Mouse (Mus musculus): ENCODE results near the gene Mymx.

Mymx gene

DNA sequence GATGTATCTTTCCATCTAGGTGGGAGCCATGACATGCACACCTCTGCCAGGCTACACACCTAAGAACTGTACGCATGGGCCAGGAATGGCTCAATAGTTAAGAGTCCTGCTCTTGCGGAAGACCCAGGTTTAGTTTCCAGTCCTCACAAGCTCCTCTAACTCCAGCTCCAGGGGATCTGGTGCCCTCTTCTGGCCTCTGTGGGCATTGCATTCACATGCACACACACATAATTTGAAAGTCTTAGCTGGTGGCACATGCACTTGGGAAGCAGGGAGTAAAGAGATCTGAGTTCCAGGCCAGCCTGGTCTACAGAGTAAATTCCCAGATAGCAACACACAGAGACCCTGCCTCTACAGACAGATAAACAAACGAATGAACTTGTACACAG, 15.5 kb downstream of the Mymx start:
- no peak for DNase-seq

- no peak for DNase-seq
Observed at GRCm38 (mm10) chr17:45585725-45586448, 16.0 kb downstream of the Mymx start.

- peak; percentile 83 for DNase-seq
Observed at GRCm38 (mm10) chr17:45584939-45585678, 16.8 kb downstream of the Mymx start.

DNA sequence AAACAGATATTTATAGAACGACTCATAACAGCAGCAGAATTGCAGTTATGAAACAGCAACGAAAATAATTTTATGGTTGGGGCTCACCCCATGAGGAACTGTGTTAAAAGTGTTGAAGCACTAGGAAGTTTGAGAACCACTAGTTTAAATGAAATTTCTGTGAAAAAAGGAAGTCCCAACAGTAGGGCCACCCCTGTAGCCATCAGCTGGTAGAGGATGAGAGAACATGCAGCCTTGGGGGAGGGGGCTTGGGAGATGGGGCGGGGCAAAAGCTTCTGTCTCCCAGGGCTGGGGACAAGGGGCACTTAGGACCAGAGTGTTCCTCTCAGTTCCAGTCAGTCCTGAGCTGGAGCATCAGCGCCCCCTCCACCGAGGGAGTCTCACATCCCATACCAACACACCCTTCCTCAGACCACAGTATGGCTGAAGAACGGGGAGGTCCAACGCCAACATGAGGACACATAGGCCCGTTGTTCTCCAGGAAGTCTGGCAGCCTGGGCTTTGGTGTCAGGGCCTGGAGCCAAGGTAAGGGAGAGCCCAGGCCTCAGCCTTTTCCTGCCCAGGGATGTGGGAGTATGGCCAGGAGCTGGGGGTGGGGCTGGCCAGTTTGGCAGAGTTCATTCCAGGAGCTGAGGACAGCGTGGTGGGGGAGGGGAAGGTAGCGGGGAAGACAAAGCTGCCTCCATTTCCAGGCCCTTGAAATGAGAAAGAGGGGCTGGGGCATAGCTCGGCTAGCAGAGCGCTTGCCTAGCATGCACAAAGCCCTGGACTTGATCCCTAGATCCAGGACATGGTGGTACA, 17.6 kb downstream of the Mymx start:
- DNase-seq = peak; percentile 88

DNA sequence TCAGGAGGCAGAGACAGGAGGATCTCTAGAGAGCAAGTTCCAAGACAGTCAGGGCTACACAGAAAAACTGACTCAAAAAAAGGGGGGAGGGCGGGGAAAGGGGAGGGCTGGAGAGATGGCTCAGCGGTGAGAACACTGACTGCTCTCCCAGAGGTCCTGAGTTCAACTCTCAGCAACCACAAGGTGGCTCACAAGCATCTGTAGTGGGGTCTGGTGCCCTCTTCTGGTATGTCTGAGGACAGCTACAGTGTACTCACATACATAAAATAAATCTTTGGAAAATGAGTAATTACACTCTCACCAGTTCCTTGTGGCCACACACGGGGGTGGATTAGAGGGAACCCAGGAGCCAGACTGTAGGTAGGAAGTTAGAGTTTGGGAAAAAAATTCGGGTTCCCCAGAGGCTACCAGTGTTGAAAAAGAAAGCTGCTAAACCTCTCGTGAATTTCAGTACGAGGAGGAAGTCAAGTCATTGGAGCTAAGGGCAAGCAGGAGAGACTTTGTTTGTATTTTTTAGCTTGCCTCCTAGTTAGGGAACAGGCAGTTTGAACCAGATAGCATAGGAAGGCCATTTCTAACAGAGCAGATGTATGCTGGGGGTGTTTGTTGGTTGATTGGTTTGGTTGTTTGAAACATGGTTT, 19.1 kb downstream of the Mymx start:
- no peak for DNase-seq

DNA sequence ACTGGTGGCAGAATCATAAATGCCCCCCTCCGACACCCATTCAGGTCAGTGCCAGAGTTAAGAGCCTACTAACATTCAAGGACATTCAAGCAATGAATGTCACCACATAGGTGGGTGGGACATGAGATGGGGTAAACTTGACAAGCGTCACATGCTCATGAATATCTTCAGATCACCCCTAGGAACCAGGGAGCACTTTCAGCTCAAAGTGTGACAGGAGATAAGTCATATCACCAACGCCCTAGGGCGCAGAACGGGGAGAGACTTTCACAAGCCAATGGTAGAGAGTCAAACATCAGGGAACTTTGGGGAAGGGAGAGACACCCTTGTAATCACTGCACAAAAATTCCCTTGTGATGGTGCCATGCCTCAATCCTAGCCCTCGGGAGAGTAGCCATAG, 19.7 kb downstream of the Mymx start:
- no peak for DNase-seq

DNA sequence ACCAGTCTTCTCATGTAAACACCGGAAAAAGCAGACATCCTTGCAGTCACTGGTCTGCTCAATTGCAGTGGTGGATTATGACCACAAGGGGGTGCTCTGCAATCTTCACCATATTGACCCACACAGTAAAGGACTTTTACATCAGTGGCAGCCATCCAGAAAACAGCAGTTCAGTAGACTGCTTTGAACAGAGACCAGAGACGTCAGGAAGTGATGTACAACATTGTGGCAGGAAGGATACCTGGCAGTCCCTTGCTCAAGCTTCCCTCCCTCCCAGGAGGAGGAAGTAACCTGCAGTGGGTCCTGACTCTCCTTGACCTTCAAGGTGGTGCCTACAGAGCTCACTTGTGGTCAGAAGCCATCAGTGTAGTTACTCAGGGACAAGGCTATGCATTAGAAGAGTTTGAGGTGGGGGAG, 20.3 kb downstream of the Mymx start:
- DNase-seq = peak; percentile 78

GRCm38 (mm10) chr17:45580958-45581477, 20.9 kb downstream of the Mymx start:
- DNase-seq = no peak

- DNase-seq = no peak
Observed at GRCm38 (mm10) chr17:45579554-45579953, 22.3 kb downstream of the Mymx start.

DNA sequence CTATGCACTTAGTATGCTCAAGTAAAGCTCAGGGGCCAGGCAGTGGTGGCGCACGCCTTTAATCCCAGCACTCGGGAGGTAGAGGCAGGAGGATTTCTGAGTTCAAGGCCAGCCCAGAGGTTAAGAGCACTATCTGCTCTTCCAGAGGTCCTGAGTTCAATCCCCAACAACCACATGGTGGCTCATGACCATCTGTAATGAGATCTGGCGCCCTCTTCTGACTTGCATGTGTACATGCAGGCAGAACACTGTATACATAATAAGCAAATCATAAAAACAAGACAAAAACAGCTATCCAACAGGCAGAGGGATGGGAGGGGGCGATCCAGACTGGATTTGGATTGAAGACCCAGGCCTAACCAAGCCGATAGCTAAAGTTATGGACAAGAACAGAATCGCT, 23.1 kb downstream of the Mymx start:
- no peak for DNase-seq

- DNase-seq = no peak
Observed at GRCm38 (mm10) chr17:45578242-45578641, 23.7 kb downstream of the Mymx start.

- no peak for DNase-seq
Observed at GRCm38 (mm10) chr17:45575123-45575897, 26.6 kb downstream of the Mymx start.

DNA sequence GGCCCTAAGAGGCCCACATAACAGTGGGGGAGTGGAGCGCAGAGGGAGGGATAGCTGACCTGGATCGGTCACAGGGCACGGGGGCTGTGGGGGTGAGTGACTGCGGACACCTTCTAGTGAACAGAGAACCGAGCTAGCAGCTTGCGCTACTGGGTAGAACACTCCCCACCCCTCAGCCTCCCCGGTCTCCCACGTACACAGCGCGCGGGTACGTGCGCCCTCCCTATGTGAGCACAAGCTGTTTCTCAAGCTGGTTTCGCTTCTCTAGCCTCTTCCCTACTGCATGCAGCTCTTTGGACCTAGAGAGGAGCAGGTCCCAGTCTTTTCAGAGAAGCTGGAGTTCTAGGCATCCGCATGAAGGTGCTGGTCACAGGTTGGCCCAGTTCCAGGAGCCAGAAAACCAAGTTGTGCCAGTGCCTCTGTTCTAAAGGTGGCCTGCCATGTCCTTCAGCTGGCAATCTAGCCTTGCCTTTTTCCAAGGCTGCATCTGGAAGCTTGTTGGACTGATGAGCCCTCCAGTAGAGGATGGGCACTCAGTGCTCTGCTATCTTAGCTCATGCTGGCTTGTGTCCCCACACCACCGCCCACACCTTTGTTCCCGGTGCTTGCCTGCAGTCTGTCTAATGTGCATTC, 27.7 kb downstream of the Mymx start:
- DNase-seq = peak; percentile 67

- peak; percentile 98 for DNase-seq
Observed at GRCm38 (mm10) chr17:45573780-45574123, 28.1 kb downstream of the Mymx start.

DNA sequence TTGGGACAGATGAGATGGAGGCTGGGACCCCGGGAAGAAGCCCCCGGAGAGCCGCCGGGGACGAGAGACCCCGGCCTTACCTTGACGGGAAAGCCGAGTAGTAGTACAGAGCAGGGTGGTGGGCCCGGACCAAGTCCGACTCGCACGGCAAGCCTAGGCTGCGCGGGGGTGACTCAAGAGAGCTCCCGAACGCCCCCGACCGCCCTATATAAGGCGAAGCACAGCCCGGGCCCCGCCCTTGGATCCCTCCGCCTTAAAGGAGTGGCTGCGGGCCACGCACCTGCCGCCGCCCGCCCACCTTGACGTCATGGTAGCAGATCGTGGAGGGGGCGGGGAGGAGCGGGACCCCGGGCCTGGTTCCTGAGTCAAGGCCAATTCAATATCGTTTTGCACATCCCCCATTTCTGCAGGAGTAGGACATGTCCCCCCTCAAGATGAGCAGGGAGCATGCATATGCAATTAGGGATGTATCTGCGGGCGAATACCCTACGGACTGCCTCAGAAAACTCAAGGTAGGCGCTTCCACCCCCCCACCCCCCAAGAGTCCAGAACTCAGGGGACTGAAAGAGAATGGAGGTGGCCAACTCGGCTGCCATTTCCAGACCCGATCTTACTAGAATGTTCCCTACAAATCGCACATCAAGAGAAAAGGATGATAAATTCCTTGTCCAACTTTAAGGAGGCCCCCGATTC, 28.7 kb downstream of the Mymx start, which contains the start of gene Hsp90ab1:
Gene Hsp90ab1, minus strand, starts transcription at position 185 of the 693 bp plus-strand sequence.
- DNase-seq = peak; percentile 99

GRCm38 (mm10) chr17:45572103-45573086, 29.5 kb downstream of the Mymx start:
- DNase-seq = peak; percentile 83

GRCm38 (mm10) chr17:45569999-45570398, 31.9 kb downstream of the Mymx start:
- DNase-seq = no peak

DNA sequence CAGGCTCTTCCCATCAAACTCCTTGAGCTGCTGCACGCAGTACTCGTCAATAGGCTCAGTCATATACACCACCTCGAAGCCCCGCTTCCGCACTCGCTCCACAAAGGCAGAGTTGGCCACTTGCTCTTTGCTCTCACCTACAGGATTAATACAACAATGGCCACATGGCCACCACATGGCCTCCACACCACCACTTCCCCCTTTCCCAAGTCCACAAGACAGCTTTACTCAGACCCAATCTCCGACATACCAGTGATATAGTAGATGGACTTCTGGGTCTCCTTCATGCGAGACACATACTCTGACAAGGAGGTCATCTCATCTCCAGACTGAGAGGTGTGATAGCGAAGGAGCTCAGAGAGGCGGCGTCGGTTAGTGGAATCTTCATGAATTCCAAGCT, 32.9 kb downstream of the Mymx start:
- DNase-seq = no peak

GRCm38 (mm10) chr17:45567162-45567601, 34.7 kb downstream of the Mymx start:
- DNase-seq = no peak
